8 mouse cellular contexts compared by ENCODE assay signal in genomic region chr17:33919351-33920281, GRCm38 (mm10). TPM values are rescaled to one million over a fixed set of nuclear protein-coding genes. Genes with fewer than 3 reads are reported as not detected.
A peak's percentile ranks its signal among the peaks of the same experiment; 100 is the strongest.
DNase-seq lines count a peak whose midpoint lies in the region; ATAC-seq and TF ChIP-seq lines count a peak whose summit lies in the region.

No protein-coding gene starts in this region.

- peak; percentile 77 for DNase-seq in layer of hippocampus, adult 9-11 months
- DNase-seq in layer of hippocampus, postnatal 14 days (ENCODE audit: low spot score in 2 of 2), result no peak
- DNase-seq in cerebellum, adult 9-11 months, result peak; percentile 85
- DNase-seq in gastrocnemius, adult 2 months, result peak; percentile 89
- peak; percentile 91 for DNase-seq in spleen, adult 2 months (ENCODE audit: low read depth in 1 of 2, low spot score in 2 of 2)

- no peak for ATAC-seq in hindbrain, embryonic 15.5 days (ENCODE audit: low FRiP score, low read depth)
- ATAC-seq in limb, embryonic 13.5 days (ENCODE audit: low FRiP score, low read depth), result no peak
- no peak for ATAC-seq in midbrain, embryonic 12.5 days (ENCODE audit: low FRiP score, low read depth)

- no peaks in the 10 kb centered on the region for H3K9me3 ChIP-seq in hindbrain, embryonic 15.5 days
- no peaks in the 10 kb centered on the region for H3K9me3 ChIP-seq in limb, embryonic 13.5 days
- H3K9me3 ChIP-seq in midbrain, embryonic 12.5 days, result no peaks in the 10 kb centered on the region

- H3K27me3 ChIP-seq in hindbrain, embryonic 15.5 days, result no peaks in the 10 kb centered on the region; the same call in 1 of the 2 replicates
- H3K27me3 ChIP-seq in limb, embryonic 13.5 days, result no peaks in the 10 kb centered on the region
- H3K27me3 ChIP-seq in midbrain, embryonic 12.5 days, result peaks cover 14% of the 10 kb centered on the region
- H3K27me3 ChIP-seq in spleen, adult 2 months (ENCODE audit: control insufficient read depth, insufficient read depth, low read length), result no peaks in the 10 kb centered on the region

- H3K9ac ChIP-seq in hindbrain, embryonic 15.5 days, result peak overlapping the region; percentile 37
- peak overlapping the region; percentile 82 for H3K9ac ChIP-seq in limb, embryonic 13.5 days
- H3K9ac ChIP-seq in midbrain, embryonic 12.5 days (replicated peaks), result peak overlapping the region; percentile 54

- WGBS in hindbrain, embryonic 15.5 days, result under 1% methylated on average over 52 of the region's 52 CpGs
- under 1% methylated on average over 52 of the region's 52 CpGs for WGBS in limb, embryonic 13.5 days
- WGBS in midbrain, embryonic 12.5 days, result under 1% methylated on average over 52 of the region's 52 CpGs
- under 1% methylated on average over 52 of the region's 52 CpGs for WGBS in spleen, adult 2 months

- peaks cover 42% of the 10 kb centered on the region for H3K4me1 ChIP-seq in hindbrain, embryonic 15.5 days (replicated peaks)
- H3K4me1 ChIP-seq in limb, embryonic 13.5 days, result peaks cover 38% of the 10 kb centered on the region
- peaks cover 49% of the 10 kb centered on the region for H3K4me1 ChIP-seq in midbrain, embryonic 12.5 days
- peaks cover 17% of the 10 kb centered on the region; the same call in 1 of the 2 replicates for H3K4me1 ChIP-seq in spleen, adult 2 months (ENCODE audit: control insufficient read depth, insufficient read depth, insufficient read length)

- TF ChIP-seq CTCF in gastrocnemius, adult 2 months (IDR thresholded peaks at IDR 0.05), result peak; percentile 46
- TF ChIP-seq CTCF in spleen, adult 2 months (IDR thresholded peaks at IDR 0.05; ENCODE audit: extremely low read depth, insufficient read depth, insufficient read length, insufficient replicate concordance), result no peak

- peak overlapping the region; percentile 89 for H3K27ac ChIP-seq in gastrocnemius, adult 2 months
- H3K27ac ChIP-seq in hindbrain, embryonic 15.5 days (replicated peaks), result peak overlapping the region; percentile 65
- peak overlapping the region; percentile 77 for H3K27ac ChIP-seq in limb, embryonic 13.5 days
- peak overlapping the region; percentile 58 for H3K27ac ChIP-seq in midbrain, embryonic 12.5 days (replicated peaks)
- H3K27ac ChIP-seq in spleen, adult 2 months (ENCODE audit: insufficient read depth, low read length), result peak overlapping the region; percentile 95

- intact Hi-C loops in gastrocnemius, adult 2 months (cut with DNase I), result no loop called here

- TF ChIP-seq POLR2A in spleen, adult 2 months (IDR thresholded peaks at IDR 0.05; ENCODE audit: low read depth, low read length), result peak; percentile 78

- peak overlapping the region; percentile 59 for H3K4me2 ChIP-seq in hindbrain, embryonic 15.5 days
- H3K4me2 ChIP-seq in limb, embryonic 13.5 days (replicated peaks), result peak overlapping the region; percentile 99
- H3K4me2 ChIP-seq in midbrain, embryonic 12.5 days (replicated peaks), result peak overlapping the region; percentile 81

- H3K36me3 ChIP-seq in hindbrain, embryonic 15.5 days, result peaks cover 3% of the 10 kb centered on the region; the same call in 1 of the 2 replicates
- H3K36me3 ChIP-seq in limb, embryonic 13.5 days, result peaks cover 12% of the 10 kb centered on the region
- H3K36me3 ChIP-seq in midbrain, embryonic 12.5 days, result peaks cover 19% of the 10 kb centered on the region; the same call in 1 of the 2 replicates
- H3K36me3 ChIP-seq in spleen, adult 2 months (ENCODE audit: control insufficient read depth, insufficient read depth, low read length), result peaks cover 16% of the 10 kb centered on the region

- H3K4me3 ChIP-seq in gastrocnemius, adult 2 months, result peak overlapping the region; percentile 94
- peak overlapping the region; percentile 45 for H3K4me3 ChIP-seq in hindbrain, embryonic 15.5 days
- peak overlapping the region; percentile 65 for H3K4me3 ChIP-seq in limb, embryonic 13.5 days
- peak overlapping the region; percentile 47 for H3K4me3 ChIP-seq in midbrain, embryonic 12.5 days
- H3K4me3 ChIP-seq in spleen, adult 2 months (ENCODE audit: extremely low read depth, insufficient read depth, insufficient read length), result peak overlapping the region; percentile 94

RNA-seq across cellular contexts. Expression of gene Zbtb22, which starts 3.9 kb away (rescaled TPM):
- total RNA-seq in layer of hippocampus, postnatal 14 days (2021), result 10 to 100 TPM; 30.5 to 34.0 TPM
- 10 to 100 TPM; 14.5 to 14.8 TPM for total RNA-seq in gastrocnemius, adult 2 months (2021)
- polyA plus RNA-seq in hindbrain, embryonic 15.5 days (2015; fragmentation: Nextera tagmentation; extraction: Ambion mirVana), result 17.1 TPM in 2 replicates
- polyA plus RNA-seq in limb, embryonic 13.5 days (2015; fragmentation: Nextera tagmentation; extraction: Ambion mirVana), result 16.3 and 16.6 TPM in 2 replicates
- 21.8 and 25.3 TPM in 2 replicates for polyA plus RNA-seq in midbrain, embryonic 12.5 days (2016; fragmentation: Nextera tagmentation; extraction: Ambion mirVana)
- 62.9 and 122 TPM in 2 replicates for polyA plus RNA-seq in spleen, adult 2 months (2012; rRNA removed)

RNA-seq across cellular contexts. Expression of gene Tapbp, which starts 3.9 kb away (rescaled TPM):
- 10 to 100 TPM; 27.4 to 34.4 TPM for total RNA-seq in layer of hippocampus, postnatal 14 days (2021)
- total RNA-seq in gastrocnemius, adult 2 months (2021), result 10 to 100 TPM; 34.0 to 44.4 TPM
- polyA plus RNA-seq in hindbrain, embryonic 15.5 days (2015; fragmentation: Nextera tagmentation; extraction: Ambion mirVana), result 30.5 and 33.2 TPM in 2 replicates
- polyA plus RNA-seq in limb, embryonic 13.5 days (2015; fragmentation: Nextera tagmentation; extraction: Ambion mirVana), result 27.4 and 28.4 TPM in 2 replicates
- 19.1 and 21.9 TPM in 2 replicates for polyA plus RNA-seq in midbrain, embryonic 12.5 days (2016; fragmentation: Nextera tagmentation; extraction: Ambion mirVana)
- 188 and 240 TPM in 2 replicates for polyA plus RNA-seq in spleen, adult 2 months (2012; rRNA removed)

RNA-seq across cellular contexts. Expression of gene Rgl2, which starts 9.7 kb away (rescaled TPM):
- 10 to 100 TPM; 67.0 to 68.9 TPM for total RNA-seq in layer of hippocampus, postnatal 14 days (2021)
- 10 to 100 TPM; 31.4 to 34.0 TPM for total RNA-seq in gastrocnemius, adult 2 months (2021)
- polyA plus RNA-seq in hindbrain, embryonic 15.5 days (2015; fragmentation: Nextera tagmentation; extraction: Ambion mirVana), result 55.1 and 60.1 TPM in 2 replicates
- polyA plus RNA-seq in limb, embryonic 13.5 days (2015; fragmentation: Nextera tagmentation; extraction: Ambion mirVana), result 54.2 and 59.2 TPM in 2 replicates
- polyA plus RNA-seq in midbrain, embryonic 12.5 days (2016; fragmentation: Nextera tagmentation; extraction: Ambion mirVana), result 69.9 and 74.3 TPM in 2 replicates
- 234 and 301 TPM in 2 replicates for polyA plus RNA-seq in spleen, adult 2 months (2012; rRNA removed)

RNA-seq across cellular contexts. Expression of gene Daxx, which starts 10.4 kb away (rescaled TPM):
- total RNA-seq in layer of hippocampus, postnatal 14 days (2021), result 10 to 100 TPM; 28.0 to 28.6 TPM
- total RNA-seq in gastrocnemius, adult 2 months (2021), result 10 to 100 TPM; 13.3 to 13.9 TPM
- 50.3 and 55.9 TPM in 2 replicates for polyA plus RNA-seq in hindbrain, embryonic 15.5 days (2015; fragmentation: Nextera tagmentation; extraction: Ambion mirVana)
- polyA plus RNA-seq in limb, embryonic 13.5 days (2015; fragmentation: Nextera tagmentation; extraction: Ambion mirVana), result 59.6 and 65.4 TPM in 2 replicates
- 64.6 and 66.2 TPM in 2 replicates for polyA plus RNA-seq in midbrain, embryonic 12.5 days (2016; fragmentation: Nextera tagmentation; extraction: Ambion mirVana)
- polyA plus RNA-seq in spleen, adult 2 months (2012; rRNA removed), result 56.8 and 65.6 TPM in 2 replicates

RNA-seq across cellular contexts. Expression of gene Platr17, which starts 14.7 kb away (rescaled TPM):
- total RNA-seq in layer of hippocampus, postnatal 14 days (2021), result under 1 TPM in 1 of 2 experiments, not detected in 1; 0.50 TPM
- not detected for total RNA-seq in gastrocnemius, adult 2 months (2021)
- polyA plus RNA-seq in hindbrain, embryonic 15.5 days (2015; fragmentation: Nextera tagmentation; extraction: Ambion mirVana), result 0.26 TPM in 1 of 2 replicates, not detected in the other
- polyA plus RNA-seq in limb, embryonic 13.5 days (2015; fragmentation: Nextera tagmentation; extraction: Ambion mirVana), result 0.27 and 0.55 TPM in 2 replicates
- polyA plus RNA-seq in midbrain, embryonic 12.5 days (2016; fragmentation: Nextera tagmentation; extraction: Ambion mirVana), result 0.23 and 0.38 TPM in 2 replicates
- 0.47 and 0.68 TPM in 2 replicates for polyA plus RNA-seq in spleen, adult 2 months (2012; rRNA removed)

Comparison
In these comparisons a context has a peak if more than half of its experiments do, and no peak if none do; other contexts are left out.
1. DNase-seq: peak in layer of hippocampus, adult 9-11 months (single experiment), cerebellum, adult 9-11 months (single experiment), gastrocnemius, adult 2 months (single experiment) and spleen, adult 2 months (2 of 2); none in layer of hippocampus, postnatal 14 days (0 of 2).
2. Peak in every context shown above with its lines, with median percentiles within 50 percentile points of each other: H3K27ac ChIP-seq, H3K4me3 ChIP-seq, H3K4me2 ChIP-seq and H3K9ac ChIP-seq.